Mouse (Mus musculus) urinary bladder, postnatal 4 days (tissue): ENCODE results near the gene Amz2.

Experiments
- DNase-seq, 2 experiments: peaks; one replicate each; pipeline ENCODE4 v3.0.0; 2021 to 2022; ENCODE audit warnings: low spot score in 2 of 2

The Amz2 gene

GRCm38 (mm10) chr11:109494890-109495770 is 69.4 kb downstream of the Amz2 start:
- DNase-seq, result no peak

GRCm38 (mm10) chr11:109495771-109496474 is 70.2 kb downstream of the Amz2 start:
- DNase-seq, result no peak

DNA sequence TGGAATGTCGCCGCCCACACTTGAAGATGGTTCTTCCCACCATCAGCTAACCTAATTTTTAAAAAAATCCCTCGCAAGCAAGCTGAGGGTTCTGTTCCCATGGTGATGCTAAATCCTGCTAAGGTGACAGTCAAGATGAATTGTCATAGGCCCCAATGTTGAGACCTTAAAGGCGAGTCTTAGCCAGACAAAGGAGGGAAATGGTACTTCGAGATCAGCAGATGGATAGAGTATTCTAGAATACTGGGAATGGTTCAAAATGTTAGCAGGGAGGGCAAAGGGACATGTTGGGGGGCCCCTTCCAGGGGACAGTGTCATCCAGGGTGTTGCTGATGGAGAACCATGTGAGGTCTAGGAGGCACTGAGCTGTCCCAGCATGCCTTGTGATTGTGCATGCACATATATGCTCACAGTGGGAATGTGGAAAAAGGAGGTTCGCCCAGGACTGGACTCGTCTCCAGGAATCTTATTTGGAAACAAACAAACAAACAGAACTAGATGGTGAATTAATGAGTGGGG is 70.8 kb downstream of the Amz2 start:
- DNase-seq, result no peak

- DNase-seq, result no peak
Measured at GRCm38 (mm10) chr11:109496996-109497714, 71.4 kb downstream of the Amz2 start.

DNA sequence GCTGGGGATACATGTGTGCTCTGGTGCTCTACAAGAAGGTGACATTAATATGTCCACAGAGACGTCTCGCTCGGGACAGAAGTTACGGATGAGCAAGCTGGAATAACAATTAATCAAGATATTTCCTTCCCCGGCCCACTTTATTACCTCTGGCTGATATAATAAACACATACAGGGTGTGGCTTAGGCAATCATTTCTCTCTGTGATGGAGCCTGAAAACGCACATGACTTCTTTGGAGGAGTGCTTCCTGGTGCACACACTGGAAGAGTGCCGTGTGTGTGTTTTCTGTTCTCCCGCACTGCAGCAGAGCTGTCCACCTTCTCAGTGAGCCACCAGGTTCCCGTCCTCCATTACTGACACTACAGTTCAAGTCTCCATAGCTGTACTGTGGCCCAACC is 72.2 kb downstream of the Amz2 start:
- no peak for DNase-seq

- no peak for DNase-seq
Measured at GRCm38 (mm10) chr11:109500206-109500605, 74.5 kb downstream of the Amz2 start.
